Mouse (Mus musculus) brain, embryonic 14.5 days (tissue): ENCODE measurements at regions not wholly inside any gene's neighbourhood (a gene's known extent, or its start where the extent isn't known, plus 50 kb on each side); places are given as distances from the start of the nearest gene placed in this dataset.

Experiments
- CTCF ChIP-seq: fragments of 200-500 bp; IDR thresholded peaks from 2 replicates; pipeline ENCODE4 v1.5.1; 2012; ENCODE audit warnings: inconsistent platforms, mild to moderate bottlenecking, moderate library complexity, borderline replicate concordance; ENCODE audit not compliant: insufficient read depth, insufficient read length; ENCODE audit errors: extremely low read depth
- POLR2A ChIP-seq: fragments of 200-500 bp; IDR thresholded peaks from 2 replicates; pipeline ENCODE4 v1.6.1; 2012; ENCODE audit warnings: mild to moderate bottlenecking, inconsistent platforms, borderline replicate concordance; ENCODE audit not compliant: poor library complexity, insufficient read depth, insufficient read length, severe bottlenecking; ENCODE audit errors: extremely low read depth

- no peak for TF ChIP-seq POLR2A
- no peak for TF ChIP-seq CTCF
Measured at GRCm38 (mm10) chr9:80941424-80941823, 476.1 kb upstream of the Impg1 start.
